Mouse (Mus musculus) kidney, postnatal 0 days (tissue): Measurements from ENCODE around the gene Creb3l1. TPM values are rescaled to one million over a fixed set of nuclear protein-coding genes. Genes with fewer than 3 reads are reported as not detected.

ENCODE experiments used
- ATAC-seq: fragments of 200-750 bp; cut with Nextera tagmentation; replicated peaks from 2 replicates; pipeline ENCODE4 v1.8.0; 2017; ENCODE audit warnings: low read depth, moderate number of reproducible peaks, moderate TSS enrichment, moderate library complexity; ENCODE audit not compliant: low FRiP score
- DNase-seq: peaks from one replicate; pipeline ENCODE4 v3.0.0-alpha.2; 2016; ENCODE audit warnings: low spot score
- H3K27ac ChIP-seq: fragments of 300-500 bp; sonication (generic); 2 replicates; pipeline ENCODE4 v1.5.1; 2014; ENCODE audit warnings: mild to moderate bottlenecking
- H3K27me3 ChIP-seq: fragments of 300-500 bp; sonication (generic); 2 replicates; pipeline ENCODE4 v1.6.1; 2014; ENCODE audit warnings: low read length, mixed read lengths; ENCODE audit not compliant: insufficient read depth
- H3K36me3 ChIP-seq: fragments of 300-500 bp; sonication (generic); 2 replicates; pipeline ENCODE4 v1.6.1; 2014; ENCODE audit warnings: low read length, mixed read lengths; ENCODE audit not compliant: insufficient read depth
- H3K4me1 ChIP-seq: fragments of 300-500 bp; sonication (generic); replicated peaks from 2 replicates; pipeline ENCODE4 v1.6.1; 2014; ENCODE audit warnings: antibody characterized with exemption, low read length, mixed read lengths; ENCODE audit not compliant: insufficient read depth
- H3K4me2 ChIP-seq: fragments of 300-500 bp; sonication (generic); 2 replicates; pipeline ENCODE4 v1.6.1; 2014; ENCODE audit warnings: mild to moderate bottlenecking, low read length, moderate library complexity, mixed read lengths
- H3K4me3 ChIP-seq: fragments of 300-500 bp; sonication (generic); replicated peaks from 2 replicates; pipeline ENCODE4 v1.5.1; 2014; ENCODE audit warnings: low read depth, low read length
- H3K9ac ChIP-seq: fragments of 300-500 bp; sonication (generic); 2 replicates; pipeline ENCODE4 v1.6.1; 2014; ENCODE audit warnings: low read depth, low read length
- H3K9me3 ChIP-seq: fragments of 300-500 bp; sonication (generic); replicated peaks from 2 replicates; pipeline ENCODE4 v1.6.1; 2016; ENCODE audit warnings: low read length, inconsistent platforms, mixed read lengths
- CTCF ChIP-seq: IDR thresholded peaks from 2 replicates; pipeline ENCODE4 v1.5.1; 2016; ENCODE audit warnings: antibody characterized with exemption, low read depth, mild to moderate bottlenecking, moderate library complexity
- WGBS: fragments of 180-500 bp; shearing (Covaris S2); extraction: QIAGEN DNeasy Blood & Tissue Kit; methylation state at CpG from one replicate; pipeline ENCODE4 v1.1.7; 2014; 5-methylcytosine and 5-hydroxymethylcytosine counted together
- polyA plus RNA-seq: library from polyadenylated mRNA; unstranded; fragments of >200 nt; fragmentation: Nextera tagmentation; extraction: Ambion mirVana; gene quantifications from 2 replicates; pipeline ENCODE4 v1.2.1, GENCODE M21; 2015

Gene Creb3l1
- polyA plus RNA-seq, 1 experiment from 2014 or later, result 9.3 TPM

- Histone ChIP-seq H3K4me2 (no peak overlapping the region), H3K9me3 (no peaks in the 10 kb centered on the region), H3K9ac (no peak overlapping the region), H3K4me3 (no peak overlapping the region), H3K27me3 (peaks cover 10% of the 10 kb centered on the region), H3K27ac (no peak overlapping the region), H3K4me1 (peaks cover 6% of the 10 kb centered on the region), H3K36me3 (no peaks in the 10 kb centered on the region)
- WGBS, result 86% methylated on average over 13 of the region's 13 CpGs
- DNase-seq, result no peak
- ATAC-seq, result no peak
- TF ChIP-seq CTCF, result no peak
Observed at GRCm38 (mm10) chr2:92056760-92057159, 32.5 kb upstream of the Creb3l1 start.

DNA sequence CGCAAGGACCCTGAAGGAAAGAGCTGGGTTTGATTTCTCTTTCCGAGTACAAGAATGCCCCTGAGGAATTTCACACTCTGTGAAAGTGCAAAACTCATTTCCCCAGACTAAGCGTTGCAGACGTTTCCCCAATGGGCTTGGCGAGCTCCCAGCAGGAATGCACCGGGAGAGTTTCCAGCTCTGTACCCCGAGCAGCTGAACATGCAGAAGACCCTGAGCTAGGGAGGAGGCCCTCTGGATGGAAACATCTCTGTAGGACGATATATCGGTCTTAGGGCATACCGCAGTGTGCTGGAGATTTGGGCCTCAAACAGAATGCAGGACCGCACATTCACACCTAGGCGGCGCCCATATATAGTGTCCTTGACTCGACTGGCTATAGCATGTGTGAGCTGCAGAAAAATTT, 31.5 kb upstream of the Creb3l1 start:
- peak; percentile 86 for DNase-seq
- WGBS, result 2% methylated on average over 14 of the region's 14 CpGs
- Histone ChIP-seq H3K9me3 (no peaks in the 10 kb centered on the region), H3K27me3 (peaks cover 10% of the 10 kb centered on the region), H3K9ac (peak overlapping the region; percentile 63), H3K36me3 (no peaks in the 10 kb centered on the region), H3K4me1 (peaks cover 6% of the 10 kb centered on the region), H3K4me3 (peak overlapping the region; percentile 37), H3K4me2 (peak overlapping the region; percentile 71), H3K27ac (peak overlapping the region; percentile 90)
- peak; percentile 69 for TF ChIP-seq CTCF
- peak; percentile 67 for ATAC-seq

DNA sequence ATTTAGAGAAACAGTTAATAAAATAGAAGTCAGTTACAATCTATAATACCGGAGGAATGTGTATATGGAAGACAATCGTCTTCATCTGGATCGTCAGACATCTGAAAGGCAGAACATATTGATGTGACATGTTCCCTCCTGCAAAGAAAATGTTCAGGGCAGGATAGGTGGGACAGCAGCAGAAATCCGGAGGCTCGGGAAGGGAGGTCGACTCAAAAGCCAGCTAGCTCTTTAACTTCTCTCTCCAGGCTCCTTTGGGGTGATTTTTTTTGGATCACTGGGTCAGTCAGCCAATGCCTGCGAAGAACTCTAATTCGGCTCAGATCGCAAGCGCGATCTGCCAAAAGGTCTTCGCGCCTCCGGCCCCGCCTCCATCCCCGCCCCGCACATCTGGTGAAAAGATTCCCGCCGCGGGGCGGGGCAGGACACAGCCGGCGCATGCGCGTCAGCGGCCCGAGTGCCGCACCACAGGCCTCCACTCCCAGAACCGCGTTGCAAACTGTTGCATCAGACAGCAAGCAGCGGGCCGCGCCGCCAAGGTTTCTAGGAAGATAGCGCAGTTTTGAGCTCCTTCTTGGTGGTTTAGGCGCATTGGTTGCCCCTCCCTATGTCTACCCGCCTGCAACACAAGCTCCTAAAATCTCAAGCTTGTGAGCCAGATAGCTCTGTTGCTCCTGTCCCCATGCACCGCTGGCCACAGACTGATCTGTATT, 31.0 kb upstream of the Creb3l1 start:
- H3K4me1 ChIP-seq, result peaks cover 6% of the 10 kb centered on the region
- H3K27ac ChIP-seq, result peak overlapping the region; percentile 90
- no peaks in the 10 kb centered on the region for H3K9me3 ChIP-seq
- DNase-seq (peak; percentile 96), ATAC-seq (peak; percentile 72)
- peaks cover 7% of the 10 kb centered on the region for H3K27me3 ChIP-seq
- no peaks in the 10 kb centered on the region for H3K36me3 ChIP-seq
- 3% methylated on average over 38 of the region's 38 CpGs for WGBS
- H3K4me2 ChIP-seq, result peak overlapping the region; percentile 71
- H3K9ac ChIP-seq, result peak overlapping the region; percentile 63
- no peak for TF ChIP-seq CTCF
- peak overlapping the region; percentile 37 for H3K4me3 ChIP-seq

GRCm38 (mm10) chr2:92052754-92053153, 28.5 kb upstream of the Creb3l1 start:
- H3K36me3 ChIP-seq, result no peaks in the 10 kb centered on the region
- no peak overlapping the region for H3K9ac ChIP-seq
- DNase-seq (peak; percentile 29), ATAC-seq (no peak)
- no peak overlapping the region for H3K27ac ChIP-seq
- H3K4me3 ChIP-seq, result no peak overlapping the region
- no peaks in the 10 kb centered on the region for H3K9me3 ChIP-seq
- H3K27me3 ChIP-seq, result 0 out of 2 replicates have a peak, but pooled peaks cover 3% of the 10 kb centered on the region
- H3K4me1 ChIP-seq, result no peaks in the 10 kb centered on the region; the same call in 1 of the 2 replicates
- H3K4me2 ChIP-seq, result no peak overlapping the region
- TF ChIP-seq CTCF, result no peak
- 58% methylated on average over 2 of the region's 2 CpGs for WGBS

GRCm38 (mm10) chr2:92052188-92052587, 27.9 kb upstream of the Creb3l1 start:
- 80% methylated on average over 8 of the region's 8 CpGs for WGBS

DNA sequence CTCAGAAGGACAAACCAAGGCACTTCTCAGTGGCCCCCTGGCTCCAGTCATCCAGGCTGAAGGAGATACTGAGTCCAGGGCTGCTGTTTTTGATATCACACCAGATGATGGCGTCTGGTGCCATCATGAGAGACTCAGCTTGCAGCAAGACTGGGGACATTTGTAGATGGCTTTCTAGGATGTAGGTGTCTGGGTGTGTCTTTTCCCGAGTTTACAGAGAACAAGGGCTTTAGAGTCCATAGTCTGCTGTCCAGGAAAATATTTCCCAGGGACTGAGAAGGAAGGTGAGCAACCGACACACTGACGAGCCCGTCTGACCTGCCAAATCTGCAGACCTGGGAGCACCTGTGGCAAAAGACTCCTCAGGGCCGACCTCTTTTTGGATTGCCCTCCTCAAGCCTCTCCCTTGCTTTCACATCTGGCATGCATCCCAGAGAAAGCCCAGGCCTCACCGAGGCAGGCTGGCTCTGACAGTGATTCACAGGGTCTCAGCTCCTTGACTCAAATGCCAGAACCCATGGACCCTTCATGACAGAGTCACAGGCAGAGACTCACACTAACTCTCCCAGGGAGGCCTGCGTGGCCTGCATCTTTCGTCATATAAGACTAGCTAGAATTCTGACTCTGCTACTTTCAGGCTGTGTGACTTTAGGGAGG, 23.9 kb upstream of the Creb3l1 start:
- TF ChIP-seq CTCF, result no peak
- WGBS, result 68% methylated on average over 9 of the region's 9 CpGs
- Histone ChIP-seq H3K4me1 (no peaks in the 10 kb centered on the region), H3K36me3 (no peaks in the 10 kb centered on the region), H3K4me2 (no peak overlapping the region), H3K27ac (no peak overlapping the region), H3K9ac (no peak overlapping the region), H3K9me3 (no peaks in the 10 kb centered on the region), H3K27me3 (0 out of 2 replicates have a peak, but pooled peaks cover 2% of the 10 kb centered on the region), H3K4me3 (no peak overlapping the region)
- ATAC-seq, result no peak
- DNase-seq, result no peak

More at GRCm38 (mm10) chr2:92052188-92052587, 27.9 kb upstream of the Creb3l1 start:
- no peak for TF ChIP-seq CTCF
- no peak for DNase-seq
- no peak overlapping the region for H3K4me2 ChIP-seq
- H3K27ac ChIP-seq, result no peak overlapping the region
- H3K4me3 ChIP-seq, result no peak overlapping the region
- no peaks in the 10 kb centered on the region for H3K36me3 ChIP-seq
- H3K27me3 ChIP-seq, result 0 out of 2 replicates have a peak, but pooled peaks cover 3% of the 10 kb centered on the region
- H3K9ac ChIP-seq, result no peak overlapping the region
- H3K9me3 ChIP-seq, result no peaks in the 10 kb centered on the region
- no peaks in the 10 kb centered on the region; the same call in 1 of the 2 replicates for H3K4me1 ChIP-seq
- no peak for ATAC-seq
